Mouse (Mus musculus) T-helper 17 cell (primary cell): Measurements from ENCODE around the gene Hinfp.
"Not testable (repeated sequence)": the region's sequence is repeated elsewhere in the genome, so short reads cannot be mapped to it uniquely, and the experiment has no call there.

Experiments
- in situ Hi-C, 2 experiments: fragments of 300-600 bp; cut with MboI, MseI; formaldehyde crosslinking; loops; 1 replicate in 1 of 2; 2 replicates in 1 of 2; pipeline ENCODE4 v1.15.1; 2025; ENCODE audit warnings: high pct_unique_total_duplicates in 2 of 2

Gene Hinfp

GRCm38 (mm10) chr9:44334396-44335330 lies 29.2 kb upstream of the Hinfp start, which contains the start of gene H2afx:
TSS of gene H2afx (plus strand) at chr9:44334694.
- in situ Hi-C loops: loop anchor here in 1 of 2 experiments (5.0 kb wide), 1 partner anchor 97 kb away; no protein-coding TSS in a partner anchor

GRCm38 (mm10) chr9:44332918-44333638 lies 27.6 kb upstream of the Hinfp start:
- in situ Hi-C loops: no loop called here

- in situ Hi-C loops: no loop called here
These were observed 25.3 kb upstream of the Hinfp start for GRCm38 (mm10) chr9:44330736-44331135.

DNA sequence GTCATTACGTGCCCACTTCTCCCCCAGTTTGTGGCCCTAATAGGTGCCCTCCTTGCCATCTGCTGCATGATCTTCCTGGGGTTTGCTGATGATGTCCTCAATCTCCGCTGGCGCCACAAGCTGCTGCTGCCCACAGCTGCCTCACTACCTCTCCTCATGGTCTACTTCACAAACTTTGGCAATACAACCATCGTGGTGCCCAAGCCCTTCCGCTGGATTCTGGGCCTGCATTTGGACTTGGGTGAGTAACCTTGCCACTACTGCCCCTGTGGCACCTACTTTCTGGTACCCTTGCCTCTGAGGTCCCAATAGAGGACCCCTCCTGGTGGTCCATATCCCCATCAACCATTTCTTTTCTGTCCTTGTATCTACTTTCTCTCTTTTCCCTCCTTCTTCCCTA lies 22.5 kb upstream of the Hinfp start:
- in situ Hi-C loops: no loop called here

GRCm38 (mm10) chr9:44327064-44327711 lies 21.7 kb upstream of the Hinfp start:
- in situ Hi-C loops: no loop called here

- in situ Hi-C loops: no loop called here
These were observed 21.0 kb upstream of the Hinfp start for GRCm38 (mm10) chr9:44326371-44327063.

- in situ Hi-C loops: no loop called here
These were observed 20.4 kb upstream of the Hinfp start, which contains the start of gene Dpagt1 for GRCm38 (mm10) chr9:44325768-44326370. TSS of gene Dpagt1 (plus strand) at chr9:44326019.

DNA sequence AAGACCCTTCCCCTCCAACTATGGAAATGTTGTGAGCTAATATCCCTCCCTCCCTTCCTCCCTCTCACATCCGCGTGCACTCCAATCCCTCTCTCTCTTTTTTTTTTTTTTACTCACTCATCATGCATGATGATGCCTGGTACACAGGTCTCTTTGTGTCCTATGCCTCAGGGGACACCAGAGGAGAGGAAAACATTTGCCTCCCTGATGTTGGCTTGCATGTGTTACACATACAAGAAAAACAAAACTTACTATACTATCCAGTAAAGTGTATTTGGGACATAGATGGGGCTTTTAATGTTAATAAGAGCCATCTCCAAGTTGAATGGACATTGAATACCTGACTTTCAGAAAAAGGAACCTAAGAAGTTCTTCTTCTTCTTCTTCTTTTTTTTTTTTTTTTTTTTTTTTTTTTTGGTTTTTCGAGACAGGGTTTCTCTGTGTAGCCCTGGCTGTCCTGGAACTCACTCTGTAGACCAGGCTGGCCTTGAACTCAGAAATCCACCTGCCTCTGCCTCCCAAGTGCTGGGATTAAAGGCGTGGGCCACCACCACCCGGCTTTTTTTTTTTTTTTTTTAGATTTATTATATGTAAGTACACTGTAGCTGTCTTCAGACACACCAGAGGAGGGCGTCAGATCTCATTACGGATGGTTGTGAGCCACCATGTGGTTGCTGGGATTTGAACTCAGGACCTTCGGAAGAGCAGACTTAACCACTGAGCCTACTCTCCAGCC lies 19.7 kb upstream of the Hinfp start:
- in situ Hi-C loops: not testable (repeated sequence)

- in situ Hi-C loops: no loop called here
These were observed 18.7 kb upstream of the Hinfp start for GRCm38 (mm10) chr9:44324147-44324546.

GRCm38 (mm10) chr9:44323656-44324055 lies 18.2 kb upstream of the Hinfp start:
- in situ Hi-C loops: not testable (repeated sequence)

GRCm38 (mm10) chr9:44320799-44321133 lies 15.3 kb upstream of the Hinfp start:
- in situ Hi-C loops: no loop called here

DNA sequence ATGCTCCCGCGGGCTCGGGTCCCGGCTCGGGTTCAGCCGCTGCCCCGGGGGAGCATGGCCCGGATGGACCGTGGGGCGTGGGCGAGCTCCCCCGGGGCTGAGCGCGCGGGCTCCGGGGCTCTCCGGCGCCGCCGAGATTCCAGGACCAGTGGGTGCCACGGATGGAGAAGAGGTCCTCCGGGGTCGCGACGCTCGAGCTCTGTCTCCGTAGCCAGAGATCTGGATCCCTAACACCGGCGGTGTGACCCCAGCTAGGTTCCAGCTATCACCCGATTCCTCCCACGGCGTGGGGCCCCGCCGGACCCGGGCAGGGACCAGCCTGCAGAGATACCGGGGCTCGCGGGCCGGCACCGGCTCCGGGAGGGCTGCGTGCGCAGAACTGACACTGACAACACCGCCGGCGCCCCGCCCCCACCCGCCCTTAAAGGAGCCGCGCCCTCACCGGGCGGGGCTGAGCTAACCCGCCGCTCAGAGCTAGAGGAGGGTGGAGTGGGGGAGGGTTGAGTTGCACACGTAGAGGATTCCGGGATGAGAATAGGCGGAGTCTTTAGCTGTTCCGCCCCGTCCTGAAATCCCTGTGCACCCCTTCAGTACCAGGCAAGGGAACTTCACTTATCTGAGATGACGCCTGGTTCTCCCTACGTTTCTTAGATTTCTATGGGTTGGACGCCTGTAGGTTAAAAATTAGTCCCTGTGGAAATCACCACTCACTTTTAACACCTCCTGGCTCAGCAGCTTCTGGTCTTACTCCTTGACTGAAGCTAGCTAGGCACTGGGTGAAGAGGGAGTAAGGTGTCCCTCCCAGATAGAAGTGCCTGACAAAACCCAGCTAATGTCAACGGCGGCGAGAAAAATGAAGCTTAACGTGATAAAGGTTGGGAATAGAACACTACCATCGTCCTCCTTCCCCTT lies 14.7 kb upstream of the Hinfp start, which contains the start of gene C2cd2l:
C2cd2l (minus strand) TSS at position 399 of the 912 bp plus-strand sequence.
- in situ Hi-C loops: no loop called here

DNA sequence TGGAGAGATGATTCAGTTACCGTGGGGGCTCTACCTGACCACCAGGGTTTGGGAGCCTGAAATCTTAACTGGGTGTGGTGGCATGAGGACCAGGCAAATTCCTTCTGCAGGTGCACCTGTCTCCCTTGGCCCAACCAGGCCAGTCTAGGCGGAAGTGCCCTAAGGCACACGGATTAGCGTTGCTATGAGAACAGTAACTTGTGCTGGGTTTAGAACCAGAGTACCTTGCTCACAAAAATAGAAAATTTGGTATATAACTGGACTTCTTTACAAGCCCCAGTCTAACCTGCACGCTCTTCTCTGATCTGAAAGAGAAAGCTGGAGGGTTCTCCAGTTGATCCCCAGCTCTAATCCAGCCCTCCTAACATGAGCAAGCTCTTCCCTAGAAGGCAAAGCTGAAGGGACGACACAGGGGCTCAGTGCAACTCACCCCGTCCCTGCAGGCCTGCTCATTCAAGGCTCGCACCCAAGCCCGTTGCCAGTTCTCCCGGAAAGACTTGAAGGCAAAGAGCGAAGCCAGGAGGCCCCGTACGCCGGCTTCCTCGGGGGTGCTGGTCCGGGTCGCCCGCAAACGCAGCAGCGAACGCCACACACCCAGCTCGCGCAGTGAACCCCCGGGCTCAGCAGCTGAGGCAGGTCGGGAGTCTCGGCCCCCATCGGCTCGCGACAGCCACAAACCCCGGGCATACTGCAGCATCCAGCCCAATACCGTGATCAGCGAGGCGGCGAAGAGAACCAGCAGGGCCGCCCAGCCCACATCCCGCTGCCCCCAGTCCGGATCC lies 13.8 kb upstream of the Hinfp start:
- in situ Hi-C loops: no loop called here

- in situ Hi-C loops: no loop called here
These were observed 13.3 kb upstream of the Hinfp start for GRCm38 (mm10) chr9:44318826-44319095.

DNA sequence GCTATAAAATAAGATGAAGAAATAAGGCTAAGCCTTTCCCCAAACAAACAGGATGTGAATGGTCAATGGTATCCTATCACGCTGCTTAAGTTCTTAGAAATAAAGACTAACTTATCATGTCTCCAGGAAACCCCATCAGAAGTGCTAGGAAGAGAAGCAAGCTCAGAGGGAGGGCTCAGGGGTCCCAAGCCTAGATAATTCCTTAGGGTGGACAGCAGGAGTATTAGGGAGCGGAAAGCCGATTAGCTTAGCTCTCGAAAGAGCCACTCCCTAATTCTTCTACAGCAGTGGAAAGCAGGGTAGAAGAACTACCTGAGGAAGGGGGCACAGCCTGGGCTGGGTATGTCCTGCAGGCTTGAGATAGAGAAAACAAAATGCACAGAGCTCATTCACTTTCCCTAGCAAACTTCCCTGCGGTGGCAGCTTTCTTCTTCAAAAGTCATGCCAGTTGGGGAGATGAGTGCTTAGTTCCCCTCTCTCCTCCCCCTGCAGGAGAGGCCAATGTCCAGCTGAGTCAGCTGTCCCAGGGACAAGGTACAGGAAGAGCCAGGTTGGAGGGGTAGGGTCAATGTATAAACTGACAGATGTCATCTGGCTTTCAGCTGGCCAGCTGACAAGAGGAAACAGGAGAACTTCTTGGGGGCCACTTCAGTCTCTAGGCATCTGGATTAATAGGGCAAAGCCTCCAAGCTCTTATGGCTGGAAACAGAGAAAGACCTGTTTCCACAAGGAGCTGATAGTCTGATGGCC lies 12.8 kb upstream of the Hinfp start:
- in situ Hi-C loops: no loop called here

DNA sequence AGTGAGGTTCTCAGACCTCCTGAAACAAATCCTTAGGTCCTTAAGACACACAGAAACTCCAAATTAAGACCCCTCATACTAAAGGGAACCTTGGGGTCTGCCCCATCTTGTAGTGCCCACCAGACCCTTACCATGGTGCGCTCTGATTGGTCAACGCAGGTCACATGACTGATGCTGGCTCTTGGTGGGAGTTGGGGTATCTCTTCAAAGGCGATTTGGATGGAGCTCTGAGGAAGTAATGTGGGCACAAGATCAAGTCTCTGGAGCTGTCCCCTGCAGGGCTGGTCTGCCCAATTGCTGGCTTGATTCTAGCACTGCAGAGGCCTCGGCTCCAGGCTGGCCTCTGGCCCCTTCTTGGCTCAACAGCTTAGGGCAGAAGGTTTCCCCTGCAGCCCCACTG lies 12.0 kb upstream of the Hinfp start:
- in situ Hi-C loops: no loop called here

DNA sequence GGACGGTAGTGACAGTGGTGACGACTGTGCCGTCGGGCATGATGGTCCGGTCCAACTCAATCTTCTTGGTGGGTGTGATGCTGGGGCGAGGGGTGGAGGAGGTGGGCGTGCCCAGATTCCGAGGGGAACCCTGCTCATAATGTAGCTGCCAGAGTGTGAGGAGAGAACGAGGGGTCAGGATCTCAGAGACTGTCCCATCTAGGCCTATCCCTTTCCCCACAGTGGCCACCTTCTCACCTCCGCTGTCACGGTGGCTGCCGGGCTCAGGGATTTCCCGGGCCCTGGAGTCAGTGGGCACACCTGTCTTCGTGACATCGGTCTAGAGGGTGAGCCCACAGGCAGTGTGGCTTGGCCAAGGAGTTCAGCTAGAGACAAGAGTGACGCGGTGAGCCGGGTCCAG lies 9.4 kb upstream of the Hinfp start:
- in situ Hi-C loops: no loop called here

- in situ Hi-C loops: no loop called here
These were observed 8.7 kb upstream of the Hinfp start for GRCm38 (mm10) chr9:44314257-44314547.
